Mouse (Mus musculus) ES-E14 (cell line): Measurements from ENCODE around the gene Fgf12. TPM values are rescaled to one million over a fixed set of nuclear protein-coding genes. Genes with fewer than 3 reads are reported as not detected.

Experiments
- DNase-seq: peaks from one replicate; pipeline ENCODE4 v3.0.0-alpha.2; 2013; ENCODE audit warnings: low read depth, low spot score
- H3K27ac ChIP-seq: 2 replicates; pipeline ENCODE4 v1.5.1; 2012; ENCODE audit warnings: low read depth, mild to moderate bottlenecking, low read length, moderate library complexity, mixed read lengths; ENCODE audit not compliant: poor library complexity, insufficient read depth, severe bottlenecking
- H3K36me3 ChIP-seq: 2 replicates; pipeline ENCODE4 v1.6.1; 2012; ENCODE audit warnings: mild to moderate bottlenecking, low read length, moderate library complexity, mixed read lengths; ENCODE audit not compliant: control insufficient read depth, poor library complexity, insufficient read depth, severe bottlenecking
- H3K4me1 ChIP-seq, 2 experiments: fragments of 150-350 bp in 1 of 2; sonication (generic) in 1 of 2; 2 replicates each; pipeline ENCODE4 v1.6.1; 2012; ENCODE audit warnings: low read length in 2 of 2, mild to moderate bottlenecking in 1 of 2, mixed read lengths in 1 of 2; ENCODE audit not compliant: control insufficient read depth in 2 of 2, insufficient read depth in 2 of 2, poor library complexity in 1 of 2
- H3K4me3 ChIP-seq, 2 experiments: fragments of 150-350 bp in 1 of 2; sonication (generic) in 1 of 2; 2 replicates each; pipeline ENCODE4 v1.5.1; 2012; ENCODE audit warnings: low read length in 2 of 2, low read depth in 1 of 2, mild to moderate bottlenecking in 1 of 2, mixed read lengths in 1 of 2; ENCODE audit not compliant: insufficient read depth in 1 of 2, poor library complexity in 1 of 2, severe bottlenecking in 1 of 2
- H3K9ac ChIP-seq: 2 replicates; pipeline ENCODE4 v1.6.1; 2012; ENCODE audit warnings: low read depth, mild to moderate bottlenecking, low read length, mixed read lengths; ENCODE audit not compliant: poor library complexity, insufficient read depth, severe bottlenecking
- H3K9me3 ChIP-seq: fragments of 150-350 bp; sonication (generic); 2 replicates; pipeline ENCODE4 v1.6.1; 2012; ENCODE audit warnings: low read depth, mild to moderate bottlenecking, low read length; ENCODE audit not compliant: control insufficient read depth, insufficient read depth
- CHD2 ChIP-seq: IDR thresholded peaks from 2 replicates; pipeline ENCODE4 v1.6.1; 2014; ENCODE audit warnings: mild to moderate bottlenecking, low read depth, low read length, inconsistent platforms
- HCFC1 ChIP-seq: IDR thresholded peaks from 2 replicates; pipeline ENCODE4 v1.6.1; 2012; ENCODE audit warnings: low read length, inconsistent platforms, borderline replicate concordance; ENCODE audit not compliant: insufficient read depth
- MAFK ChIP-seq: IDR thresholded peaks from 2 replicates; pipeline ENCODE4 v1.6.1; 2014; ENCODE audit warnings: mild to moderate bottlenecking, low read depth, low read length, inconsistent platforms; ENCODE audit not compliant: insufficient read depth
- ZC3H11A ChIP-seq: IDR thresholded peaks from 2 replicates; pipeline ENCODE4 v1.6.1; 2012; ENCODE audit warnings: low read depth, mild to moderate bottlenecking, inconsistent platforms, low read length, borderline replicate concordance
- ZNF384 ChIP-seq: IDR thresholded peaks from 2 replicates; pipeline ENCODE4 v1.6.1; 2012; ENCODE audit warnings: low read depth, low read length, inconsistent platforms
- in situ Hi-C, 2 experiments: fragments of 600-800 bp; cut with MboI; formaldehyde crosslinking; loops; one replicate each; pipeline ENCODE4 v1.15.1; 2025; ENCODE audit warnings: low sequenced_read_pairs in 2 of 2, inconsistent platforms in 1 of 2; ENCODE audit not compliant: unreplicated experiment in 2 of 2
- total RNA-seq: library from RNA; depleted of rRNA; stranded (reverse); fragments of 300-350 nt; gene quantifications from 2 replicates; pipeline ENCODE4 v1.2.3, GENCODE M21; 2012

The Fgf12 gene
- total RNA-seq, 1 experiment = not detected

GRCm38 (mm10) chr16:28479022-28479421 lies 273.8 kb downstream of the Fgf12 start:
- Histone ChIP-seq H3K9ac (no peak overlapping the region), H3K4me1 (no peaks in the 10 kb centered on the region), H3K9me3 (no peaks in the 10 kb centered on the region), H3K27ac (no peak overlapping the region), H3K36me3 (no peaks in the 10 kb centered on the region), H3K4me3 (no peak overlapping the region)
- TF ChIP-seq CHD2 = no peak
- no peak for TF ChIP-seq MAFK
- TF ChIP-seq ZC3H11A = no peak
- TF ChIP-seq ZNF384 = no peak
- no peak for TF ChIP-seq HCFC1
- no peak for DNase-seq
- in situ Hi-C loops = loop anchor here (25.0 kb wide), 1 partner anchor 1017 kb away; no protein-coding TSS in a partner anchor

GRCm38 (mm10) chr16:28476651-28477050 lies 276.2 kb downstream of the Fgf12 start:
- Histone ChIP-seq H3K36me3 (no peaks in the 10 kb centered on the region), H3K27ac (no peak overlapping the region), H3K4me3 (no peak overlapping the region), H3K9me3 (no peaks in the 10 kb centered on the region), H3K4me1 (no peaks in the 10 kb centered on the region), H3K9ac (no peak overlapping the region)
- no peak for TF ChIP-seq ZC3H11A
- no peak for TF ChIP-seq MAFK
- no peak for TF ChIP-seq CHD2
- no peak for TF ChIP-seq ZNF384
- no peak for TF ChIP-seq HCFC1
- in situ Hi-C loops = loop anchor here (25.0 kb wide), 1 partner anchor 1014 kb away; no protein-coding TSS in a partner anchor
- no peak for DNase-seq

DNA sequence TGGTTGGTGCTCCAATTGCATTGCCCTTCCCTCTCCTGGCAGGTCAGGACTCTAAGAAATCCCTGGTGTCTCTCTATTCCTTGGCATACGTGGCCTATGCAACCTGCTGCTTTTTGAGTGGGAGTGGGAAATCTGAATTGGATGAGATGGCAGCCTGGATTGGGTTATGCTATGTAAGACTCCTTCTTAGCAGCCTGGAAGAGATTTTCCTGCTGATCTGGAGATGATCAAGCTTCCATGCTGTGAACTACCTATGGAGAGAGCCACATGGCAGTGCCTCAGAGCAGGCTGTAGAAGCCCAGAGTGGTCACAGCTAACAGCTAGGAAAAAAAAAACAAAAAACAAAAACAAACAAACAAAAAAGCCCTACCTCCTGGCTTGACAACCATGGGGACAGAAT lies 277.3 kb downstream of the Fgf12 start:
- H3K4me3 ChIP-seq = no peak overlapping the region
- H3K4me1 ChIP-seq = no peaks in the 10 kb centered on the region
- no peak overlapping the region for H3K9ac ChIP-seq
- H3K9me3 ChIP-seq = no peaks in the 10 kb centered on the region
- no peak overlapping the region for H3K27ac ChIP-seq
- no peaks in the 10 kb centered on the region for H3K36me3 ChIP-seq
- in situ Hi-C loops = loop anchor here (25.0 kb wide), 1 partner anchor 1013 kb away; no protein-coding TSS in a partner anchor
- no peak for DNase-seq
- TF ChIP-seq ZNF384 (no peak), HCFC1 (no peak), MAFK (no peak), ZC3H11A (no peak), CHD2 (no peak)

GRCm38 (mm10) chr16:28454821-28455220 lies 298.0 kb downstream of the Fgf12 start:
- H3K36me3 ChIP-seq = no peaks in the 10 kb centered on the region
- no peaks in the 10 kb centered on the region for H3K9me3 ChIP-seq
- TF ChIP-seq ZNF384 (no peak), MAFK (no peak), ZC3H11A (no peak), HCFC1 (no peak), CHD2 (no peak)
- no peak overlapping the region for H3K9ac ChIP-seq
- H3K27ac ChIP-seq = no peak overlapping the region
- in situ Hi-C loops = no loop called here
- no peak for DNase-seq
- no peak overlapping the region for H3K4me3 ChIP-seq
- no peaks in the 10 kb centered on the region for H3K4me1 ChIP-seq

- H3K27ac ChIP-seq = no peak overlapping the region
- no peak overlapping the region for H3K9ac ChIP-seq
- peak overlapping the region; percentile 75 to 77; a peak in 3 of 4 replicates for H3K4me3 ChIP-seq
- H3K36me3 ChIP-seq = no peaks in the 10 kb centered on the region
- TF ChIP-seq HCFC1 (no peak), ZNF384 (no peak), ZC3H11A (no peak), CHD2 (no peak), MAFK (no peak)
- no peak for DNase-seq
- in situ Hi-C loops = no loop called here
- H3K9me3 ChIP-seq = no peaks in the 10 kb centered on the region
- no peaks in the 10 kb centered on the region for H3K4me1 ChIP-seq
These were observed 305.8 kb downstream of the Fgf12 start for GRCm38 (mm10) chr16:28447114-28447455.
